Mouse (Mus musculus) left cerebral cortex, adult 11 months (tissue): Measurements from ENCODE around the gene Nmd3.

Experiments used
- DNase-seq: peaks from one replicate; pipeline ENCODE4 v3.0.0; 2022; ENCODE audit warnings: low spot score

Nmd3 gene

DNA sequence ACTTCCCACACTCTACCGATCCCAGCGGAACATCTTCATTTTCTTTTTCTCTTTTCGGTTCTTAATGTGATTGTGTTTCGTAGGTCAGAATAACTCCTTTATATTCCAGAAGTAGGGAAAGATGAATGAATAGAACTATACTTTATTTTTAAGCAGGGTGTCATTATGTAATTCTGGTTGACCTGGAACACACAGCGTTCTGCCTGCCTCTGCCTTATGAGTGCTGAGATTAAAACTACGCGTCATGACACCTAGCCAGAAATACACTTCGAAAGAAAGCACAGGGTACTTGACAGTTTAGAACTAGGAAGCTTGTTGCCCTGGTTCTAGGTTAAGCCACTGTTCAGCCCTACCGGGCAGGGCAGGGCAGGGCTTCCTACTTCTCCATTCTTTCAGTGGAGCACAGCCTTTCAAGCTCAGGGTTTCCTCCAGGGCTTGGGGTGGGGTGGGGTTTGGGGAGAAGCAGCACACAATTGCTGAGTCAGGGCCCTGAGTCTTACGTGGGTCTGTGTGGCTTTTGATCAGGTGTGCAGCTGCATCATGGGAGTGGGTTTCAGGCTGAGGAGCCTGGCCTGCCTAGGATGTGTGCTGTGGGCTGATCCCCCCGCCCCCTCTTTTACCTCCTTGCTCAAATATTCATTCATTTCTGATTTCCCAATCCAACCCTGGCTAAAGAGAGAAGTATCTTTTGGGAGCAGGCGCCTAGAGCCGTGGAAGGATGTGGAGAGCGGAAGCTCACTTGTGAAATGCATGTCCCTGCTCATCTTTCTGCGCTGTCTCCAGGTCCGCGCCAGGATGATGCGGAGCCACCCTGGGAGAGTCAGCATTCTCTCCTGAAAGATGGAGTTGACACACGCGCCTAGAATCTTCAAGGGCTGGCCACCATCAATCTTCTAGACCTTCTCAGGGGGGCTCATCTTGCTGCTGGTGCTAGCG is 42.1 kb downstream of the Nmd3 start:
- DNase-seq, result no peak

DNA sequence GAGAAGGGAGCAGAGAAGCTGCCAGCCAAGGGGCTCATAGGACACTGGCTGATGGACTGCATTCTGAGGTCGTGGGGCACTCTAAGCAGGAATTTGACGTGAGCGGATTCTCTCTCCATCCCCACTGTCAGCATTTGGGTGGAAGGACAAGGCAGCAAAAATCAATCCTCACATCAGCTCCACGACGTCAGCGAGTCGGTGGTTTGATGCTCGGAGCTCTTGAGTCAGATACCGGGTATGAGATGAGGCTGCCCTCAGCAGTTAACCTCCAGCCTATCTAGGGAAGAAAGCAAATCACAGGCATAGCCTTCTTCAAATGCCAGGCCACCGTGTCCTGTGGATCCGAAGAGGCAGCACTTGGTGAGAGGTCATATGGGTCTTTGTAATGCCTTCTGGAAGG is 43.4 kb downstream of the Nmd3 start:
- no peak for DNase-seq

DNA sequence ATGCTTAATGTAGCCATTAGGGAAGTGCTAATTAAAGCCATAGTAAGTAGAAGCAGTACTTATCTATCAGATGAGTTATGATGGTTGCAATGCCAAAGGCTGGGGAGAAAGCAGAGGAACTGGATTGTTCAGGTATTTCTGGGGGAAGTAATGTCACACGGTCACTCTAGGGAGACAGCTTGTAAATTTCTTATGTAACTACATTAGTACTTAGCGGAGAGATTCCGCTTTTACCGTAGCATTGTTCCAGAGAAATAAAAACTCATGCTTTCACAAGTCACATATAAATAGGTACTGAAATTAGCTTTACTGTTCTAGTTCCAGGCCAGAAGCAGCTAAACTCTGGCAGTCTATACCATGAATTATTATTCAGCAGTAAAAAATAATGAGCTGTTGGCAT is 47.4 kb downstream of the Nmd3 start:
- no peak for DNase-seq

DNA sequence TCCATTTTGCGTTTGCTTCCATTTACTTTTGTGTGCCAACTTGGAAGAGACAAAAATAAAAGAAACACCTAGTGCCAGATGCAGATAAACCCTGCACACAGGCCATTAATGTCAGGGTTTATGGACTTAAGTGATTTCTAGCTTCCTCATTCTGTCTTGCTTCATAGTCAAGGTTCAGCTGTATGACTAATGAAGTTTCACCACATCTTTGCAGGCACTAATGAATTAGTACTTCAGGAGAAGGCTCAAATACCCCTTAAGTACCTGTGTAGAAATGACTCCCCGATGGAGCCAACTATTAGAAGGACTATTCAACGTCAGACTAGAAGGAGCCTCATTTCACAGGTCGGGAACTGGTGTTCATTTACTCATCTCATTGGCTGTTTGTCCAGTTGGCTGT is 51.6 kb downstream of the Nmd3 start:
- no peak for DNase-seq

DNA sequence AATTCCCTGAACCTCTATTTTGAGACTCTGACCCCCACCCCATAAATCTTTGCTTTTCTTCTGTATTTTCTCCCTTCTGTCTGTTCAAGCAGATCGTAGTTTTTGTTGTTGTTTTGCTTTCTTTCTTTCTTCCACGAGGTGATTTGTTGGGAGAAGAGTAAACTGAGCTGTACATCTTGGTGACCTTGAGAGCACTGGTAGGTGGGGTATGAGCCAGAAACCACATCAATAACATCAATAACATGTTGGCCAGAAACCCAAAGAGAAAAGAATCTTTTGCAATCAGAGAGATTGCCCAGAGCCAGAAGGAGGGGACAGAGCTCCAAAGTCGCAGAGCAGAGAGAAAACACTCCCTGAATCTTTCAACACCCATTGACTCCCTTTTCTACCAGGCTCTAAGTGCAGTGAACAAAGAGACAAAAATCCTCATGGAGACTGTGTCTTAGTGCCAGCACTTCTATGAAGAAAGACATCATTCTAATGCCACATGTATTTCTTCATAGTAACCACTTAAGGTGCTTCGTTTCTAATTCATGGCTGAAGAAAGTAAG is 57.5 kb downstream of the Nmd3 start:
- DNase-seq, result no peak

DNA sequence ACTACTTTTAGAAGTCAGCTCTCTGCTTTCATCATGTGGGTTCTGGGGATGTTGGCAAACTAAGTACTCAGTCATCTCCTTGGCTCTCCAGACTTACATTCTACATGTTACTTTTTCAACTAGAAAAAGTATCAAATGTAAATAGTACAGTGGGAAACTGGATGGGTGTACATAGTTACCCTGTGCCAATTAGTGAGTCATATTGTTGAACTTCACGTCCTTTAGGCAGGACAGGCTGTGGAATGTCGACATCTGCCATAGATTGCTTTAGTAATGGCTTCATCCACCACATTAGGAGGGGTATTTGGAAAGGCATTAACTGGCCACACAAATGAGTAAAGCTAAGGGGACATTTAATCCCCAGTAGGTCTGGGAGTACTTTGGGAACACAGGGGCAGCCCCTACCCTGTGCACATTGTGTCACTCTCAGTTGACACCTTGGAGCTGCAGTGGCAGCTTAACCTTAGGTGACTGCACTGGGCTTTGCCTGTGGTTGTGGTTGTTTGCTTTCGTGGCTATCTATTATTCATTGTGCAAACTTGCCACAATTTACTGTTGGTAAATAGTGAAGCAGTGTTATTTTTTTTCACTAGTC is 71.1 kb downstream of the Nmd3 start:
- no peak for DNase-seq

DNA sequence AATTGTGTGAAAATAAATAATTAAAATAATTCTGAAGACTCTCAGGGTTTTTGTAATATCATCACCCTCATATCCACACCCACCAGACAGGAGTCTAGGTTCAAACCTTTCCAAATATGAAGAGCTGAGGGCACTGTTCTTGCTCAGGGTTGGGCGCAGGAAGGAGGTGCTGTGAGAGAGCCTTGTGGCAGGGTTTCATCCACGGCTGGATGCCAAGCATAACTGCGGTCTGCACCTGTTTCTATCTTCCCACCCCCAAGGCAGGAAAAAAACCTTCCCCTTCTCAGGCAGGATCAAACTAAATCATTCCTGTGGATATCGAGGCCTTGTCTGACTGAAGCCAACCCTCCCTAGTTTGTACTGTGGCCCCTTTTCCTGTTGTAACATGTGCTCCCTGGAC is 75.7 kb downstream of the Nmd3 start:
- no peak for DNase-seq

DNA sequence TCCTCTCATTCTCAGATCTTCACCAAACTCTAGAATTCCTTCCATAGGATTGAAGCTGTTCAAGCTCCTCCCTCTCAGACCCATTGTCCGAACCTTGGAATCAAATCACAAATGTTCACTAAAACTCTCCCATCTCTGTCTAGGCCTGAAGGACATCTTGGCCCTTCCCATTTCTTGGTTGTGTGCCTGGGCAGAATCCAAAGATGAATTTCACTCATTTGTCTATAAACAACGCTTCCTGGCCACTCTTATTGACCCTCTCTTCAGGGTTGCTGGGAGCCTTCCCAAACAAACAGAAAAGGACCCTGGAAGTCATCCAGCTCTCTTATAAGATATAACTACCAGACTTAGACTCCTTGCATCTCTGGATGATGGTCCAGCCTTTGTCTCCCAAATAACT is 76.2 kb downstream of the Nmd3 start:
- DNase-seq, result no peak

DNA sequence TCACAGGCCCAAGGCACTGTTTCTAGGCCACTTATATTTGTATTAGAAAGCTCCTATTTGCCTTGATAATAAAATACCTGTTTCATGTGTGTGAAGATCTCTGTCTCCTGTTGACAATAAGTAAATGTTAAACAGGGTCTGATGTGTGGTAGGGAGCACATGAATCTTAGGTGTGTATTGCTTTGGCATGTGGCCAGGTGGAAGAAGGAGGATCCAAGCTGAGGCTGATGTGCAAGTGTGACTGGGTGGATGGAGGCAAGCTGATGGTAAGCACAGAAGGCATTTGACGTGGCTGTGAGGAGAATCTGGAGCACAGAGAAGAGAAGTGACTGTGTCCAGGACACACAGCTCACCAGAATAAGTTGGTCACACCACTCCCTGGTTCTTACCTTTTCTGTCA is 77.3 kb downstream of the Nmd3 start:
- DNase-seq, result no peak

DNA sequence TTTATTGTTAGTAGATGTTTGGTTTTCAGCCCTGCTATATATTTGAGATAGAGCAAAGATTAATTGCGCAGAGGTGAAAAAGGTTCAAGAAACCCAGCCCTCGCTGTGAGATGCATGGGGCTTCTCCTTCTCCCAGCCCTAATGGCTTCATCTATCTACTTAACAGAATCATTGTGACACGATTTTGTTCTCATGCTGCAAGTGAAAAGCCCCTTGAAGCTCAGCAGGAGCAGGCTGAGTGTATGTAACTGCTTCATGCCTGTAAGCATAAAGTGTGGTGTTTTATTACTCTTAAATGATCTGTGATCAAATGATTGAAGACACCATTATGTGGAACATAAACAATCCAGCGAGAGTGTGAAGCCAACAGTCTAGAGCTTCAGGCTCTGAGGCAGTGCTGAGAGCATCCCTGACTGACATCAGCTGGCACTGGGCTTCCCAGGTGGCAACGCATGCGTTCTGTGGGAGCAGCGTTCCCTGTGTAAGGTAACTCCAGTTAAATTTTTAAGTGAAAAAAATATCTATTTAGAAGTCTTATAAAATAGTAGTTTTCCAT is 79.1 kb downstream of the Nmd3 start:
- DNase-seq, result no peak

DNA sequence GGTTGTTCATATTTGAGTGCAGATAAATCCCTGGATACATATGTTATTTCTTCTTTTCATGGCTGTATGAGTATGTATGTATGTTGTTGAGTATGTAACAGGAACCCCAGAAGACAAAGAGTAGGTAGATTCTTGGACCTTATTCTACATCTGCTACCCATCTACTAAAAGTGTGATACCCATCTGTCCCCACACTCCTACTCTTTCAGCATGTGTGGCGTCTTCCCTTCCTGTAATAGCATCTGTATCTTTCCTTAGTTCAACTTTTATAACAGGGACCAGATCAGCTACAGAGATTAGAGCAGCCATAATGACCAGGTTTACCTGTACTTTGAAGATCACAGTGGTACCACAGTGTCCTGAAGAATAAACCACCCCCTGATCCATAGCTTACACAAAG is 81.4 kb downstream of the Nmd3 start:
- DNase-seq, result no peak
